Mouse (Mus musculus) stomach, postnatal 0 days (tissue): ENCODE measurements around the gene Krt31.

Experiments used
- CTCF ChIP-seq: IDR thresholded peaks from 2 replicates; pipeline ENCODE4 v1.5.1; 2016; ENCODE audit warnings: antibody characterized with exemption, low read depth, mild to moderate bottlenecking, moderate library complexity
- EP300 ChIP-seq: optimal IDR thresholded peaks from 2 replicates; pipeline ENCODE3; 2016; ENCODE audit warnings: antibody characterized with exemption

DNA sequence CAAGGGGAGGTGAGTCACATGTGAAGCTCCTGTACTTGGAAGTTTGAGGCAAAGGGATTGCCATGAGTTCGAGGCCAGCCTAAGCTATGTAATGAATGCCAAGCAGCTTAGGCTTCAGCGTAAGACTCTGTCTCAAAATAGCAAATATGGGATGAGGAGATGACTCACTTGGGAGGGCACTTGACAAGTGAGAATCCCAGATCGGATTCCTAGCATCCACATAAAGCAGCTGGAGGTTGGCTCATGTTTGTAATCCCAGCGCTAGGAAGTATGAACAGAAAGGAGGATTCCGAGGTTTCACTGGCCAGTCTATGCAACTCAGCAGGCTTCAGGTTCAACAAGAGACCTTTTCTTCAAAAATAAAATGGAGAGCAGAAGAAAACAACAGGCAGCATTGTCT, 28.9 kb downstream of the Krt31 start:
- TF ChIP-seq CTCF (no peak), EP300 (no peak)
